Mouse (Mus musculus) heart, adult 2 months (tissue): ENCODE results near the gene Gm29094. TPM values are rescaled to one million over a fixed set of nuclear protein-coding genes. Genes with fewer than 3 reads are reported as not detected.

ENCODE experiments used
- DNase-seq, 2 experiments: peaks; one replicate each; pipeline ENCODE4 v3.0.0; 2021
- H3K27ac ChIP-seq: fragments of 200-600 bp; 2 replicates; pipeline ENCODE4 v1.8.1; 2022
- H3K27me3 ChIP-seq: fragments of 200-500 bp; 2 replicates; pipeline ENCODE4 v1.6.1; 2012; ENCODE audit warnings: mild to moderate bottlenecking, low read length, inconsistent platforms, mixed read lengths; ENCODE audit not compliant: control insufficient read depth, insufficient read depth
- H3K36me3 ChIP-seq: fragments of 200-500 bp; 2 replicates; pipeline ENCODE4 v1.6.1; 2012; ENCODE audit warnings: low read length, inconsistent platforms; ENCODE audit not compliant: control insufficient read depth, insufficient read depth
- H3K4me1 ChIP-seq: fragments of 200-500 bp; 2 replicates; pipeline ENCODE4 v1.6.1; 2011; ENCODE audit warnings: low read length; ENCODE audit not compliant: control insufficient read depth, insufficient read depth
- H3K4me3 ChIP-seq: fragments of 200-600 bp; 2 replicates; pipeline ENCODE4 v1.8.1; 2022
- H3K79me2 ChIP-seq: fragments of 200-500 bp; replicated peaks from 2 replicates; pipeline ENCODE4 v1.6.1; 2012; ENCODE audit warnings: mild to moderate bottlenecking, inconsistent platforms, low read length, moderate library complexity, mixed read lengths; ENCODE audit not compliant: control insufficient read depth, insufficient read depth
- H3K9ac ChIP-seq: fragments of 200-500 bp; 2 replicates; pipeline ENCODE4 v1.6.1; 2012; ENCODE audit warnings: low read depth, mild to moderate bottlenecking, control low read depth, inconsistent platforms, low read length, mixed read lengths
- CTCF ChIP-seq: fragments of 200-600 bp; IDR thresholded peaks from 2 replicates; pipeline ENCODE4 v1.8.1; 2022; ENCODE audit warnings: antibody characterized with exemption, mild to moderate bottlenecking, moderate library complexity
- EP300 ChIP-seq: fragments of 200-500 bp; IDR thresholded peaks from 2 replicates; pipeline ENCODE4 v1.6.1; 2011; ENCODE audit warnings: low read depth, low read length, control low read depth; ENCODE audit not compliant: insufficient read depth
- POLR2A ChIP-seq: fragments of 200-500 bp; IDR thresholded peaks from 2 replicates; pipeline ENCODE4 v1.6.1; 2011; ENCODE audit warnings: mild to moderate bottlenecking, low read depth, low read length, control low read depth; ENCODE audit not compliant: insufficient read depth
- WGBS: fragments of 180-500 bp; shearing (Covaris S2); methylation state at CpG from one replicate; pipeline ENCODE4 v1.1.7; 2018; 5-methylcytosine and 5-hydroxymethylcytosine counted together
- intact Hi-C: fragments of 180-260 bp; cut with DNase I; formaldehyde crosslinking; loops from one replicate; pipeline ENCODE4 v1.15.1; 2025
- polyA plus RNA-seq: library from polyadenylated mRNA; depleted of rRNA; stranded (reverse); fragments of >200 nt; gene quantifications from 2 replicates; pipeline ENCODE4 v1.2.3, GENCODE M21; 2012; rRNA removed
- total RNA-seq, 2 experiments: library from RNA; stranded (reverse); gene quantifications; 2 replicates each; pipeline ENCODE4 v1.2.3; 2021

Gene Gm29094
- total and polyA plus RNA-seq, 3 experiments = 0.68 TPM; not detected in 2

GRCm38 (mm10) chr9:89253400-89253799, 54.2 kb downstream of the Gm29094 start:
- DNase-seq = no peak
- H3K27me3 ChIP-seq = no peaks in the 10 kb centered on the region
- H3K4me1 ChIP-seq = no peaks in the 10 kb centered on the region
- H3K79me2 ChIP-seq = no peaks in the 10 kb centered on the region
- 74% methylated on average over 2 of the region's 2 CpGs for WGBS
- H3K4me3 ChIP-seq = no peak overlapping the region
- TF ChIP-seq EP300 = no peak
- no peak for TF ChIP-seq CTCF
- TF ChIP-seq POLR2A = no peak
- H3K27ac ChIP-seq = no peak overlapping the region
- no peak overlapping the region for H3K9ac ChIP-seq
- no peaks in the 10 kb centered on the region for H3K36me3 ChIP-seq
- intact Hi-C loops = no loop called here

GRCm38 (mm10) chr9:89256556-89257335, 57.6 kb downstream of the Gm29094 start:
- H3K4me3 ChIP-seq = no peak overlapping the region
- no peaks in the 10 kb centered on the region for H3K79me2 ChIP-seq
- no peaks in the 10 kb centered on the region for H3K36me3 ChIP-seq
- 89% methylated on average over 12 of the region's 12 CpGs for WGBS
- no peaks in the 10 kb centered on the region; the same call in 1 of the 2 replicates for H3K4me1 ChIP-seq
- H3K9ac ChIP-seq = no peak overlapping the region
- no peak overlapping the region for H3K27ac ChIP-seq
- no peak for DNase-seq
- intact Hi-C loops = no loop called here
- no peak for TF ChIP-seq CTCF
- no peak for TF ChIP-seq EP300
- TF ChIP-seq POLR2A = no peak
- H3K27me3 ChIP-seq = no peaks in the 10 kb centered on the region

- Histone ChIP-seq H3K9ac (no peak overlapping the region), H3K4me1 (no peaks in the 10 kb centered on the region; the same call in 1 of the 2 replicates), H3K27me3 (no peaks in the 10 kb centered on the region), H3K4me3 (no peak overlapping the region), H3K36me3 (no peaks in the 10 kb centered on the region), H3K27ac (no peak overlapping the region), H3K79me2 (no peaks in the 10 kb centered on the region)
- intact Hi-C loops = no loop called here
- WGBS = 84% methylated on average over 3 of the region's 3 CpGs
- no peak for DNase-seq
- TF ChIP-seq POLR2A = no peak
- no peak for TF ChIP-seq CTCF
- no peak for TF ChIP-seq EP300
These were observed 64.8 kb downstream of the Gm29094 start for GRCm38 (mm10) chr9:89263968-89264367.

- Histone ChIP-seq H3K79me2 (no peaks in the 10 kb centered on the region), H3K4me1 (no peaks in the 10 kb centered on the region), H3K36me3 (no peaks in the 10 kb centered on the region), H3K27ac (no peak overlapping the region), H3K27me3 (no peaks in the 10 kb centered on the region), H3K9ac (no peak overlapping the region), H3K4me3 (no peak overlapping the region)
- TF ChIP-seq POLR2A = no peak
- no peak for TF ChIP-seq EP300
- TF ChIP-seq CTCF = no peak
- no peak for DNase-seq
- 88% methylated on average over 1 of the region's 1 CpGs for WGBS
- intact Hi-C loops = no loop called here
These were observed 65.4 kb downstream of the Gm29094 start for GRCm38 (mm10) chr9:89264571-89264970.

Other genes starting within 250 kb of the Gm29094 start
- under 1 TPM in 1 of 2 experiments, not detected in 1; 0.39 TPM for gene Bcl2a1a, start 242.5 kb upstream of the Gm29094 start, total RNA-seq
- gene Bcl2a1a, start 242.5 kb upstream of the Gm29094 start, polyA plus RNA-seq = 0.20 and 0.41 TPM in 2 replicates
- gene Trim43b, start 106.5 kb upstream of the Gm29094 start, total RNA-seq = under 1 TPM; 0.16 to 0.18 TPM
- not detected in 2 replicates for gene Trim43b, start 106.5 kb upstream of the Gm29094 start, polyA plus RNA-seq
- gene Bcl2a1b, start 170 bp upstream of the Gm29094 start, total RNA-seq = under 1 TPM; 0.41 to 0.68 TPM
- gene Bcl2a1b, start 170 bp upstream of the Gm29094 start, polyA plus RNA-seq = 0.82 and 1.8 TPM in 2 replicates
- 10 to 100 TPM; 15.1 to 22.2 TPM for gene Mthfs, start 11.3 kb downstream of the Gm29094 start, total RNA-seq
- gene Mthfs, start 11.3 kb downstream of the Gm29094 start, polyA plus RNA-seq = 6.3 and 8.7 TPM in 2 replicates